Mouse (Mus musculus) yolk sac, embryonic 10.5 days (tissue): Measurements from ENCODE around the gene Hoxa6.
A peak's percentile ranks its signal among the peaks of the same experiment; 100 is the strongest.

Source experiments
- DNase-seq: peaks from one replicate; pipeline ENCODE4 v3.0.0-alpha.2; 2017; ENCODE audit warnings: low spot score

Gene Hoxa6

DNA sequence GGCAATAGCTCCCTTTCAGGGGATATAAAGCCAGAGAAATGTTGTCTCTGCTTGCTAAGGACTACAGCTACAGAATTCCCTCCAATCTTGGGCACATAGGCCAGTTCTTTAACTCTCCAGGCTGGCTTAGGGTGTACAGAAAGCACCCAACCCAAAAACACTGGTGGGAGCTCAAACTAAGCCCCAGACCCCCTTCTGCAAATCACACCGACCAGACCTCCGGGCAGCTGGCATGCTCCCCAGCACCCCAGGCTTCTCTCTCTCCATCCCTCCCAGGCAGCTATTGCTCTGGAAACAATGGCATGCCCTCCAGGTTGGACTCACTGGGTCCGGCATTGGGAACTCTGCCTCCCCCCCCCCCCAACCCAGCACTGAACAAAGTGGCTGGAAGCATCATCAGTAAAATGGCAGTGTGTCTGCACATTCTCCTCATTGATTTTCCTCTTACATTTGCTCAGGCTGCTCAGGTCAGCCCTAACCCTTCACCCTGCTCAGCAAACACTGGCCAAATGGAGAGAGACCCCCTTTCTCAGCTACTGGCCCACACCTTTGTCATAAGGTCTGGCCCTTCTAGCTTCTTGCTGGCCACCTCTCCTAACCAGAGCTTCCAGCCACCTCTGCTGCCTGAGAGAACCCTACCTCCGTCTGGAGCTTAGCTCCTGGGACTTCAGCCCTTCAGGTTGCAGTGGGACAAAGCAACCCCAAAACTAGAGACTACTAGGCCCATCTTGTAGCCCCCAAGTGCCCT, 29.4 kb downstream of the Hoxa6 start:
- DNase-seq = no peak

DNA sequence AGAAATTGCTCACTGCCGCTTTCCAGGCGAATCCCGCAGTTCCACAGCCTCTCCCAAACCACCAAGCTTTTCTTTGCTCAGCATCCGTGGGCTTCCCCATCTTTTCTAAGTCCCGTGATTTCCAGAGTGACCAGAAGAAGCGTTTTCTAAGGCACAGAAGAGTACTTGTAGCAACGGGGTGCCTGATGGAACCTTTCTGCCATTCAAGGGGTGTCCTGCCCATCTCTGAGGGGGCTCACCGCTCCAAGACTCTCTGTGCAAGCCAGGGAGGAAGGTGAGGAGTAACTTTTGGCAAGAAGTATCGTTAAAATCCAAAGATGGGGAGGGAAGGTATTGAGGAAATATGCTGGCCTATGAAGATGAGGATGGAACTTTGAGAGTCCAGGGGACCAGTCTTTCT, 30.7 kb downstream of the Hoxa6 start:
- DNase-seq = no peak

DNA sequence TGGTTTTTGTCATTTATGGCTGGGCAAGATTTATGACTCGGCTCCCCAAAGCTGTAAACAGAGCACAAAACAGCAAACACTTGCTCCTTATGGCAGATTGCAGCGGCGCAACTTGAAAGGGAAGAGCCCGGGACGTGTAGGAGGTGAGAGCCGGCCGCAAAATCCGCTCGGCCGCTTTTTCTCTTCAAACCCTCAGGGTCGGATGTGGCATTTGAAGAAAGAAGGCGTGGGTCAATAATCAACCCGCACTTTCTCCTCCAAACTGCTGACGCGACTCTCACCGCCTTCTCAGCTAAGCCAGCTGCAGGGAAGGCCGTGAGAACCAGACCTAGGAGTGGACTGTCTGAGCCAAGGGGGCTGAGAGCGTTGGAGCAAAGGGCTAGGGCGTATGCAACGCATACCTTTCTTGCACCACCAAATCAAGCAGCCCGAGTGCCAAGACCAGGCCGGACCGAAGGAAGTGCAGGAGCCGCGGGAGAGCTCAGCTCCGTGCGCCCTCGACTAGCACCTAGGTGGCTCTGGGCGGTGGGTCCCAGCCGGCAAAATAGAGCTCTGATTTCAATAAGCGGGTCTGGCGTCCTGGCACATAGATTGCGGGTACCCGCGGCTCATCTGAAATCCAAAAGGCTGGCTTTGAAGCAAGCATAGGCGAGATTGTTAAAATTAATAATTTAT, 31.3 kb downstream of the Hoxa6 start, which contains the start of gene 5730596B20Rik:
Gene 5730596B20Rik (plus strand): TSS at position 438 of the 675 bp plus-strand sequence.
- peak; percentile 78 for DNase-seq

DNA sequence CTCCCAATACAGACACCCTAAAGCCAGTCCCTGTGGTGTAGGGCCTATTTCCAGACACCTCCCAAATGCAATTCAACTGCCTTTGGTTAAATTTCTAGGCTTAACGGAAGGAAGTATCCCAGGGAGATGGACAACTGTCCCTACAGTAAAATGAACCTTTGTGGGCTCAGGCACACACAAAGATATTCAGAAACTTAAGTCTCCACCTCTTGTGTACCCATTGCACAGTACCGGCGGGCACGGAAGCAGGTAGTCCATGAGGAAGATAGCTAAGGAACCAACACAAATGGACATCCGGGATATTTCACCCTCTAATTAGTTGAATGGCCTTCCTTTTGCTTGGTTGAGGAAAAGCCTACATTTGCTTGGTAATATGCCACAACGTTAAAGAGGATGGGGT, 32.1 kb downstream of the Hoxa6 start:
- no peak for DNase-seq

DNA sequence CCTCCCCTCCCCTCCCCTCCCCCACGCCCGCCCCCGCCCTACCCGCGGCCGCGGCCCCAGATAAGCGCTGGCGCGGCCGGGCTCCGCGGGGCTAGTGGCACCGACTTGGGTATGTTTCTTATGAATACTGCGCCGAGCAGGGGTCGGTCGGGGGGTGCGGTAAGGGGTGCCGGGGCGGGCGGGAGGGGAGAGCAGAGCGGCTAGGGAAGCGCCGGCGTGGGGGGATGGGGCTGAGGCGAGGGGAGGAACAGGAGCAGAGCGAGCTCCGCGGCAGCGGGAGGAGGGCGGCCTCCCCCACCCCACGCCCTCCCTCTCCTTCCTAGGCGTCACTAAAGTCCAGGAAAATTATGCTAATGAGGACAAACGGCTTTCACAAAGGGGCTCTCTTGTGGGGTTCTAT, 32.7 kb downstream of the Hoxa6 start:
- no peak for DNase-seq

DNA sequence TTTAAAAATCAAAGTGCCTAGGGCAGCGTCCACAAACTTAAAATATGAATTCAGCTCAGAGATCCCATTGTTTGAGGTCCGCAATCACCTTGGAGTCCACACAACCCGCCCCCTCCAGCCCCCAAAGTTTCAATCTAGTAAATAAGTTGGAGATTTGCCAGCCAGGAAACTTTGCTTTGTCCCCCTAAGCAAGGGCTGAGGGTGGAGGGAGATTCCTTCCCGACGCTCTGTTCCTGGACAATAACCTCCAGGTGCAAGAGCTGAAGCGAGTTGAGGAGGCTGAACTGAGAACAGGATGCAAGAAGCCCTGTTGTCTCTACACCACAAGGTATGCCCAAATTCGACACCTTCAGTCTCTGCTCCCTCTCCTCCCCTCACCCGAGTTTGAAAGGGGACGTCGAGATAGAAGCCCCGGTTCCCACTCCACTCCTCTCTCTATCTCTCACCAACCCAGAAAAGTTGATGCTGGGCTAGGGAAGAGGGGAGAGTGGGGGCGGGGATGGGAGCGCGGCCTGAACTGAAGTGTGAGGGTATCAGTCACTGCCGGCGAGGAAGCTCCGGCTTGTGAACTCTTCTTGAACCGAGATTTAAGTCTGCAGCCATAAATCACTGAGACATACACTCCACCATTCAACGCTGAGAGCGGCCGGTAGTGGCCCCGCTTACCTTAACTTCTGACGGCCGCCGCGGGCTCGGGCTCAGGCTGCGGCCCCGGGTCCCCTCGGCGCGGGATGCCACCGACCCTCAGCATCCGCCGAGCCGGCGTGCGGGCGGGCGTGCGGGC, 33.4 kb downstream of the Hoxa6 start:
- peak; percentile 74 for DNase-seq

DNA sequence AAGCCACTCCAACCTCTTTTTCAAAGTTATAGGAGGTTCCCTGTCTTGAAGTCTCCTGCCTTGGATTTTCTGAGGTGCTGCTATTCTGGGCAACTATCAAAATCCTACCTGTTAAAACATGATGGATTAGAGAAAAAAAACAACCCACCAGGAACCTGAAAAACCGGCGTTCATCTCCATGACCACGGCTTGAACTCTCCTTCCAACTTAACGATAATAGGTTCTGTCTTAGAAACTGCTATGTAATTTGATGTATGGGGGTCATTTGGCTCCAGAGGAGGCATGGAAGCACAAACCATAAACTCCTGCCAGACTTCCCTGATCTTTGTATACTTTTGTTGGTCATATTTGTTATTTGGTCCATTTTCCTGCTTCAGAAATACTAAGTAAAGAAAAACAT, 34.9 kb downstream of the Hoxa6 start:
- no peak for DNase-seq

DNA sequence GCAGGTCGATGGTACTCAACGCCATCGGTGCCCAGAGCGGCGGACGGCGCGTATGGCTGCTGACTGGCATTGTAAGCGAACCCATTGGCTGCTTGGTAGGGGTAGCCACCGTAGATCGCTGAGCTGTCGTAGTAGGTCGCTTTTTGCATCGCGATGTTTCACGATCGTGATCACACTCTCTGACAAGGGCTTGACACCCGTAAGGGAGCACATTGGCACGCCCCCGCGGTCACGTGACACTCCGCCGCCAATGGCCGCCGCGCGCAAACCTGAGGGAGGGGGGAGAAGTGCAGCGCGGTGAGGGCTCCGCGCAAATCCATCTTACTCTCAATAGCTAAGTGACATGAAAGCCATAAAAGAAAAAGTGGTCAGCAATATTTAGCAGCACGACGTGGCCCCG, 36.0 kb downstream of the Hoxa6 start:
- DNase-seq = peak; percentile 89

DNA sequence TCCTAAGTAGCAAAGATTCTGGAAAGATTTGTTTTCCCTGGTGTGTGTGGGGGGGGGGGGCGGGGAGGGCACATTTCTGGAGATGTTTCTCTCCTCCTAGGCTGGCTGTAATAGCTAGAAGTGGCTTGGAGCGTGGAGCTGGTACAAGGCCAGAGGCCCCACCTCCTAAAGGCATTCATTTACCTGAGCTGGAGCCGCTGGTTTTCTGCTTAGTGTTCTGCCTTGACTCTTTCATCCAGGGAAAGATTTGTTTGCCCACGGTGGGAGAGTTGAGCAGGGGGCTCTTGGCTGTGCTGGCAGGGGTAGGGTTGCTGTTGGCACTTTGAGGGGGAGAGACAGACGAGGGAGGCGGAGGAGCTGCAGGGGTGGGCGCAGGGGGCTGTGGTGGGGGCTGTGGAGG, 36.6 kb downstream of the Hoxa6 start:
- DNase-seq = peak; percentile 24

DNA sequence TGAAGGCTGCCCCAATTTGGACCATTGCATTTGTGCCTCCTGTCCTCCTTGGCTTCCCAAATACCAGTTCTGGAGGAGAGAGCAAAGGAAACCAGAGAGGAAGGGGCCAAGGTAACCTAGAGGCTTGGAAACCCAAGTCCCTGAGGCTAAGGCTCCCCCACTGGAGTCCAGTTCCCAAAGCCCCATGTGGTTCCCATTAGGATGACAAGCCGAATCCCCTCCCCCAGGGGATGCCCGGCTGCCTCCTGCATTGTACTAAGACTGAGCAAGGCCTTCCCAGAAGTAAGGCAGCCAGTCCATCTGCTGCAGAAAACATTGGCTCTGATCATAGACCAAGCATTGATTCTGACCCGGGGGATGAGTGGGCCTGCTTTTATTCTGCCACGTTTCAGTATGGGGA, 37.2 kb downstream of the Hoxa6 start:
- peak; percentile 38 for DNase-seq

DNA sequence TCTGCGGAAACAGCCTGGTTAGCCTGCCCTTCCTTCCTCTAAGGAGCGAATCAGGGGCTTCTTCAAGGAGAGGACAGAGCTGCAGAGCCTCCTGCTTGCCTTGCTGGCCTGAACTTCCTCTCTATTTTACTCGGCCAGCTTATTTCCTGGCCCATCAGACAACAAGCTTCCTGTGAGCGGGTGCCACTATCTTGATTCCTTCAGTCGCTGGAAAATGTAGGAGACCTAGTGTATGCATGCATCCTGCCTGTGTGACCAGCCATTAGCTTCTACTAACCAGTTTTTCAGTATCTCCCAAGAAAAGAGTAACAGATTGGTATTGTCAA, 37.7 kb downstream of the Hoxa6 start:
- no peak for DNase-seq

DNA sequence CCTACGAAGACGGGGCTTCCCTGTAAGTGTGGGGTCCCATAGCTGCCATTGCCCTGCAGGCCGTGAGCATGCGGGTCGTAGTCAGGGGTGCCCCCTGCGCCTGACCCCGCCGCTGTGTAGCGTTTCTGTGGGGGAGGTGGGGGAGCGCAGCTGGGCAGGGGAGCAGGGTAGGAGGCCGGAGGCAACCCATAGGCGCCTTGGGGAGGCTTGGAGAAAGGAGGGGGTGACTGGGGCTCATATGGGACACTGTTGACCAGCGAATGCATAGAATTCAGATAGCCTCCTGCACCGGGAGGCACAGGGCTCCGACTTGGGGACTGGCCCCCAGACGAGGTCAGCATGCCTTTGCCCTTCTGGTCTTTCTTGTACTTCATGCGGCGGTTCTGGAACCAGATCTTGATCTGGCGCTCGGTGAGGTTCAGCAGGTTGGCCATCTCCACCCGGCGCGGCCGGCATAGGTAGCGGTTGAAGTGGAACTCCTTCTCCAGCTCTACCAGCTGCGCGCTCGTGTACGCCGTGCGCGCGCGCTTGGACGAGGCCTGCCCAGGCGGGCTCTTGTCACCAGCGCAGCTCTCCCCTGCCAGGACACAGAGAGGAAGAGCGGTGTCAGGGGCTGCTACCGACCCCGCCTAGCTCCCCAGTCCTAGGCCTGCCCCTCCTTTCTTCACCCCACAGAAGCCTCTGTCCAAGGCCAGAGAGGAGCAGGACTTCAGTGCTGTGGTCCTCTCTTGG, 38.2 kb downstream of the Hoxa6 start:
- peak; percentile 32 for DNase-seq

DNA sequence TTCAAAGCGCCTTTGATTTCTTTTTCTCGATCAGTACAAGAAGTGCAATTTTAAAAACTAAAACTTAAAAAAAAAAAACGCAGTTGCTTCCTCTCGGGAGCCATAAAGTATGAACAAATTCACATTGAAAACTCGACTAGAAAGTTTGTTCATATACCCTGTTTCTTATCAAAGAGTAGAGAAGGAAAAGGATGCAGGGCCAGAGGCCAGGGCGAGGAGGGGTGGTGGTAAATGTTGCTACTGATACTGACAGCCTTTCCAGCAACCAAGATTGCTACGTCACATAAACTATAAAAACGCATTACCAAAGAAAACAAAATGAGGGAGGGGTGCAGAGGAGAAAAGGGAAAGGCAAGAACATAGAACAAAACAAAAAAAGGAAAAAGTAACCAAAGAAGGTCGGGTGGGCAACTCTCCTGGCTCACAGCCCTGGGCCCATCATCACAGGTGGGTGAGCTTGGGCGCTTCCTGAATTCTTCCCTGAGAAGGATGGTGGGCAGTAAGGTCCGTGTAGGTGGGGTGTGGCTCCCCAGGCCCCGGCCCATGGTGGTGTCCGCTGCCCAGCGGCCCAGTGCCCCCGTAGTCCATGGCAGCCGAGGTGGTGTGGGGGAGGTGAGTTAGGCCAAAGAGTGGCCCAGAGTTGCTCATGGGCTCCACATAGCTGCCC, 38.9 kb downstream of the Hoxa6 start:
- peak; percentile 20 for DNase-seq

DNA sequence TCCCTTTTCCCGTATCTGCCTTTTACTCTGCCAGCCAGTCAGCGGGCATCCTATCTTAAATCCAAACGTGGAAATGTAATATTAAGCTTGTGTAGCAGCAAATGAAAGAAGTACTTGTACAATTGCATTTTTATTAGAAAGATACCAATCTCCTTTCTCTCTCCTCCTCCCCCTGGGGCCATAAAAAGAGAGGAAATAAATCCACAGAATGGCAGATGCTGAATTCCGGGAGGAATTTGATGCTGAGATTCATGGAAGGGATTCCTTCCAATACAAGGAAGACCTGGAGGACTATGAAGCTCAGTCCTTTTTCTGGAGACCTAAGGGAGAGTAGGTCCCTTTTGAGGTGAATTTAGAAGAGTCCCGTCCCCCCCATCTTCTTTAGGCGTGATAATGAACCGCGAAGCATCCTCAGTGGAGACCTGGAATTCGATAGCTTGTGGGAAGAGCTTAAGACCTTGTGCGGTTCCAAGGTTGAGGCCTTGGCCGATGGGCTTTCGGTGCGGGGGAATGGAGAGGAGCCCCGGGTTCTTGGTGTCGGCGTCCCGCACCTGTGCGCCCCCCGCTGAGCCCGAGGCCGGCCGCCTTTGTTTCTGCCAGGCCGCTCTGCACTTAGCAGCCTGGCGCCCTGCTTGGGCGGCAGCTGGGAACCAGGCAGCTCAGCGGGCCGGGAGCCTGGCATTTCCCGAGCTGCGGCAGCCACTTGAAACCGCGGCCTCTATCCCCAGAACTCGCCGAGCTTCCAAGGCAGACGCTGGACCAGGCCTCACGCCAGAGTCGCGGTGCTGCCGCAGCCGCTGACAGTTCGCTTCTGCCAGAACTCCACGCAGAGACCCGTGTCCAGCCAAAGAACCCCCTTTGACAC, 40.1 kb downstream of the Hoxa6 start:
- DNase-seq = peak; percentile 20

DNA sequence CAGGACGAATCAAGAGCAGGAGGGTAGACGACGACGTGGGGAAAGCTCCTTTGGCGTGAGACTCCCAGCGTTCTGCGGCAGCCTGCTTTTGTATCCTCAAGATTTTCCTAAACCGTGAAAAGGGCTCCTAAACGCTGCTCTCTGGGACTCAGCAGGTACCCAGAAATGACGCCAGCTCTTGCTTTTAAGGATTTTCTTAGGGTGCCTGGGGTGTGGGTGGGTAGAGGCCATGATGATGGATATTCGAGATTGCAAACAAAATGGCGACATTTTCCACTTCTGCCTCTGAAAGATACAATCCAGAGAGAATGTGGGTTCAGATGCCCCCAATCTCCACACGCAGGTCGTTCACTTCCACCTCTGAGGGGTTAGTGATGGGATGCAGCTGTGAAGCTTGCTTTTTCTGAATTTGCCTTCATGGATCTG, 40.8 kb downstream of the Hoxa6 start:
- DNase-seq = no peak

DNA sequence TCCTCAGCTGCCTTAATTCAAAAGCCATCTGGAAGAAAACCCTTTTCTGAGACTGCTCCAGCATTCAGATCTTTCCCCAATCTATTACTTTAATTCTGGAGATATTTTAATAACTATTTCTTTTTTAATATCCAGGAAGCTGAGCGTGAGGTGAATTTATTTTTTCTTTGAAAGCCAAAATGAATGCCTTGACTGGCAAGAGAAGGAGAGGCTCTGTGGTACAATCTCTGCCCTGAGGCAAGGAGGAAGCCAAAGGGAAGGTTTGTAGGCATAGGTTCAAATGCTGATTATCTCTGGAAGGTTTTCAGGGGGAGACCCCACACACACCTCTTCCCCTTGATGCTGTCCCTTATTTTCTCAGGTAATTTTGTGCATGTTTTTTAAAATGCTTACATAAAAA, 41.3 kb downstream of the Hoxa6 start:
- no peak for DNase-seq

DNA sequence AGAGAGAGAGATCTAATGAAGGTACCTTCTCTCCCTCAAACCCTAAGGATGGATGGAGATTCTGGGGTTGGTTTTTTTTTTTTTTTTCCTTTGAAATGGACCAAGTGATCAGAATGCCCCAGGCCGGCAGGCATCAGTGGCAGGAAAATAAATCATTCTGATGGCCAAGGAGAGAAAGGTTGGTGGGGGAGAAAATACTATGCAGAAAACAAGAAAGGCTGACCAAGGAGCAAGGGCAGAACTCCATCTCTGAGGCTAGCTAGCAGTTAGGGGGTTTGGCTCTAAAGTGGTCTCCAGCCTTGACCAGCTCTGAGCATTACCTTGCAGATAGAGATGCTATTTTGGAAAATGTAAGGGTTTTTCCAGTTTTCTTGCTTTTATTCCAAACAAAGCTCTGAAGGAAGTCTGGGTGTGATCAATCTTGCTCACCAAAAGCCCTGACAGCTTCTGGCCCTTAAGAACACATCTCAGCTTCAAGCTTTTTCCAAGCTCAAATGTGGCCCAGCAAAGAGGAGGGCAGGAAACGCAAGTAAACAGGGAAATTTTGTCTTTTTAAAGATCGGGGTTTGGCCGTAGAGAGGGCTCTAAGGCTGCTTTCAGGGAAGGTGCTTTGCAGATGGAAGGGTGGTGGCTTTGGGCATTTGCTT, 42.0 kb downstream of the Hoxa6 start:
- peak; percentile 38 for DNase-seq

DNA sequence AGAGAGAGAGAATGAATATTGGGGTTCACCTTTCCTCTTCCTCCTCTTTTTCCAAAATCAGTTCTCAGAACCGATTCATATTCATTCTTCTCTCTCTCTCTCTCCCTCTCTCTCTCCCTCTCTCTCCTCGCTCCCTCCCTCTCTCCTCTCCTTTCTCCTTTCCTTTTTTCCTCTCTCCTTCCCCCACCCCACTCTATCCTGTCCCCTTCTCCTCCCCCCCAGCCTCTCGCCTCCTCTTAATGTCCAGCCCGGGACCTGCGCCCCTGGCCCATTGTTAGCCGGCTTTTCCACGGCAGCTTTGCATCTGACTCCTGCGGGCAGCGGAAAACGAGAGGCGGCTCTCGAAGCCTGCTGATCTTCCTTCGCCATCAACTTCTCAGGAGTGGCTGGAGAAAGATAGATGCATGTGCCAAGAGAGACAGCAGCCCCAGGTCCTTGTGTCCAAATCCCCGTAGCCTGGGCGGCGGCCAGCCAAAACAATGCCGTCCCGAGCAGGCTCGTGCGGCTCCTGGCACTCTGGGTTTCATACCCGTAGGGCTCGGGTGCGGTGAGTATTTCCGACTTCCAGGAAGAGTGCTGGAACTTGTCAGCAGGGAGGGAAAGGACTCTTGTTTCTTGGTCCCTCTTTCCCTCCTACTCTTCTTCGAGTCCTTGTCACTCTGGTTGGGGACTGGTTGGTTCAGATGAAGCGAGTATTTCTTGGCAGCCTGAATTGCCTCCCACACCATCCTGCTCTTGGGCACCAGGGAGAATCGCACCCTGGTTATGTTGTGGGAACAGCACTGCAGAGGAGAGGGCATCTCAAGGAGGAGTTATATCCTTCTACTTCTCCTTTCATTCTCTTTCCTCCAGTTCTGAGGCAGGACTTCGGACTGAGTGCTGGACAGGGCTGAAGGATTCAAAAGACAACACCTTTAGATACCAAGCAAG, 42.8 kb downstream of the Hoxa6 start:
- DNase-seq = peak; percentile 18
